Mouse (Mus musculus): ENCODE measurements around the gene Gm10153. TPM values are rescaled to one million over a fixed set of nuclear protein-coding genes. Genes with fewer than 3 reads are reported as not detected.
"Not testable (repeated sequence)": the region's sequence is repeated elsewhere in the genome, so short reads cannot be mapped to it uniquely, and the experiment has no call there.

Gm10153 gene
- polyA plus RNA-seq (2016; fragmentation: Nextera tagmentation; extraction: Ambion mirVana): not detected in 2 replicates

- H3K9me3 ChIP-seq (replicated peaks): 0 out of 2 replicates have a peak, but pooled peaks cover 7% of the 10 kb centered on the region
- H3K27ac ChIP-seq (ENCODE audit: poor library complexity, severe bottlenecking): no peak within 1 kb of the TSS
- H3K4me3 ChIP-seq: no peak within 1 kb of the TSS
- no peak for ATAC-seq (ENCODE audit: insufficient number of reproducible peaks, low FRiP score)
- 35% methylated on average over 2 of the region's 2 CpGs for WGBS
- no peak within 1 kb of the TSS for H3K4me2 ChIP-seq
- no peaks in the 10 kb centered on the region for H3K4me1 ChIP-seq (replicated peaks)
- no peak within 1 kb of the TSS for H3K9ac ChIP-seq
- H3K36me3 ChIP-seq: no peaks in the 10 kb centered on the region
- peaks cover 3% of the 10 kb centered on the region; the same call in 1 of the 2 replicates for H3K27me3 ChIP-seq (replicated peaks)
Measured at GRCm38 (mm10) chr7:142190289-142190688, at the start of gene Gm10153. Gene Gm10153, minus strand, starts transcription at chr7:142190389.

GRCm38 (mm10) chr7:142231540-142231939 lies 41.4 kb upstream of the Gm10153 start:
- Histone ChIP-seq H3K4me3 (no peak overlapping the region), H3K9ac (no peak overlapping the region), H3K27me3 (replicated peaks) (no peaks in the 10 kb centered on the region), H3K27ac (ENCODE audit: poor library complexity, severe bottlenecking) (no peak overlapping the region), H3K4me1 (replicated peaks) (no peaks in the 10 kb centered on the region), H3K4me2 (no peak overlapping the region), H3K9me3 (replicated peaks) (0 out of 2 replicates have a peak, but pooled peaks cover 10% of the 10 kb centered on the region), H3K36me3 (no peaks in the 10 kb centered on the region)
- ATAC-seq (ENCODE audit: insufficient number of reproducible peaks, low FRiP score): no peak
- WGBS: 38% methylated on average over 1 of the region's 1 CpGs

- H3K4me3 ChIP-seq; H3K27ac ChIP-seq (ENCODE audit: poor library complexity, severe bottlenecking); H3K9me3 ChIP-seq (replicated peaks); ATAC-seq (ENCODE audit: insufficient number of reproducible peaks, low FRiP score); H3K4me2 ChIP-seq; H3K4me1 ChIP-seq (replicated peaks); H3K9ac ChIP-seq; H3K27me3 ChIP-seq (replicated peaks); H3K36me3 ChIP-seq: not testable (repeated sequence)
- 47% methylated on average over 3 of the region's 3 CpGs for WGBS
Measured at GRCm38 (mm10) chr7:142229871-142230270, 39.7 kb upstream of the Gm10153 start, which contains the start of gene Krtap5-5. Gene Krtap5-5, minus strand, starts transcription at chr7:142229971.

GRCm38 (mm10) chr7:142224518-142224917 lies 34.3 kb upstream of the Gm10153 start:
- WGBS: 21% methylated on average over 2 of the region's 2 CpGs
- Histone ChIP-seq H3K9me3 (replicated peaks) (no peaks in the 10 kb centered on the region), H3K27me3 (replicated peaks) (no peaks in the 10 kb centered on the region), H3K27ac (ENCODE audit: poor library complexity, severe bottlenecking) (no peak overlapping the region), H3K4me2 (no peak overlapping the region), H3K4me1 (replicated peaks) (peaks cover 5% of the 10 kb centered on the region; the same call in 1 of the 2 replicates), H3K9ac (no peak overlapping the region), H3K36me3 (no peaks in the 10 kb centered on the region), H3K4me3 (no peak overlapping the region)
- no peak for ATAC-seq (ENCODE audit: insufficient number of reproducible peaks, low FRiP score)

- not testable (repeated sequence) for H3K9me3 ChIP-seq (replicated peaks); H3K4me3 ChIP-seq; H3K9ac ChIP-seq; H3K4me2 ChIP-seq; H3K4me1 ChIP-seq (replicated peaks); ATAC-seq (ENCODE audit: insufficient number of reproducible peaks, low FRiP score); H3K27ac ChIP-seq (ENCODE audit: poor library complexity, severe bottlenecking); H3K36me3 ChIP-seq
- H3K27me3 ChIP-seq (replicated peaks): peaks cover 13% of the 10 kb centered on the region; the same call in 1 of the 2 replicates
- 64% methylated on average over 1 of the region's 1 CpGs for WGBS
Measured at GRCm38 (mm10) chr7:142212136-142212535, 21.9 kb upstream of the Gm10153 start.

GRCm38 (mm10) chr7:142211559-142211958 lies 21.4 kb upstream of the Gm10153 start, which contains the start of gene Gm7579:
Gene Gm7579, plus strand, starts transcription at chr7:142211859.
- no peak within 1 kb of the TSS for H3K9ac ChIP-seq
- no peak for ATAC-seq (ENCODE audit: insufficient number of reproducible peaks, low FRiP score)
- H3K4me2 ChIP-seq: no peak within 1 kb of the TSS
- H3K4me3 ChIP-seq: no peak within 1 kb of the TSS
- H3K9me3 ChIP-seq (replicated peaks): no peaks in the 10 kb centered on the region; the same call in 1 of the 2 replicates
- H3K27ac ChIP-seq (ENCODE audit: poor library complexity, severe bottlenecking): no peak within 1 kb of the TSS
- H3K4me1 ChIP-seq (replicated peaks): no peaks in the 10 kb centered on the region
- peaks cover 13% of the 10 kb centered on the region; the same call in 1 of the 2 replicates for H3K27me3 ChIP-seq (replicated peaks)
- WGBS: 63% methylated on average over 1 of the region's 1 CpGs
- H3K36me3 ChIP-seq: no peaks in the 10 kb centered on the region

GRCm38 (mm10) chr7:142206891-142207290 lies 16.7 kb upstream of the Gm10153 start:
- not testable (repeated sequence) for H3K9ac ChIP-seq; H3K4me2 ChIP-seq; H3K27me3 ChIP-seq (replicated peaks); H3K27ac ChIP-seq (ENCODE audit: poor library complexity, severe bottlenecking); ATAC-seq (ENCODE audit: insufficient number of reproducible peaks, low FRiP score); H3K9me3 ChIP-seq (replicated peaks); H3K4me1 ChIP-seq (replicated peaks); H3K4me3 ChIP-seq; H3K36me3 ChIP-seq
- WGBS: 77% methylated on average over 5 of the region's 5 CpGs

GRCm38 (mm10) chr7:142205488-142205887 lies 15.3 kb upstream of the Gm10153 start:
- Histone ChIP-seq H3K9me3 (replicated peaks) (no peaks in the 10 kb centered on the region), H3K27me3 (replicated peaks) (0 out of 2 replicates have a peak, but pooled peaks cover 6% of the 10 kb centered on the region), H3K4me1 (replicated peaks) (no peaks in the 10 kb centered on the region), H3K27ac (ENCODE audit: poor library complexity, severe bottlenecking) (no peak overlapping the region), H3K36me3 (no peaks in the 10 kb centered on the region), H3K4me2 (no peak overlapping the region), H3K4me3 (no peak overlapping the region), H3K9ac (no peak overlapping the region)
- ATAC-seq (ENCODE audit: insufficient number of reproducible peaks, low FRiP score): no peak

- Histone ChIP-seq H3K4me1 (replicated peaks) (no peaks in the 10 kb centered on the region), H3K27ac (ENCODE audit: poor library complexity, severe bottlenecking) (no peak within 1 kb of the TSS), H3K4me2 (no peak within 1 kb of the TSS), H3K9me3 (replicated peaks) (no peaks in the 10 kb centered on the region), H3K27me3 (replicated peaks) (0 out of 2 replicates have a peak, but pooled peaks cover 4% of the 10 kb centered on the region), H3K36me3 (no peaks in the 10 kb centered on the region), H3K4me3 (no peak within 1 kb of the TSS), H3K9ac (no peak within 1 kb of the TSS)
- 48% methylated on average over 1 of the region's 1 CpGs for WGBS
- ATAC-seq (ENCODE audit: insufficient number of reproducible peaks, low FRiP score): no peak
Measured at GRCm38 (mm10) chr7:142201064-142201463, 10.9 kb upstream of the Gm10153 start, which contains the start of gene Krtap5-3. Gene Krtap5-3, plus strand, starts transcription at chr7:142201364.

GRCm38 (mm10) chr7:142198748-142199147 lies 8.6 kb upstream of the Gm10153 start:
- Histone ChIP-seq H3K9ac (no peak overlapping the region), H3K9me3 (replicated peaks) (0 out of 2 replicates have a peak, but pooled peaks cover 7% of the 10 kb centered on the region), H3K36me3 (no peaks in the 10 kb centered on the region), H3K4me1 (replicated peaks) (no peaks in the 10 kb centered on the region), H3K4me2 (no peak overlapping the region), H3K27me3 (replicated peaks) (0 out of 2 replicates have a peak, but pooled peaks cover 4% of the 10 kb centered on the region), H3K4me3 (no peak overlapping the region), H3K27ac (ENCODE audit: poor library complexity, severe bottlenecking) (no peak overlapping the region)
- no peak for ATAC-seq (ENCODE audit: insufficient number of reproducible peaks, low FRiP score)
- WGBS: 63% methylated on average over 2 of the region's 2 CpGs

- H3K36me3 ChIP-seq: no peaks in the 10 kb centered on the region
- 67% methylated on average over 2 of the region's 2 CpGs for WGBS
- no peak for ATAC-seq (ENCODE audit: insufficient number of reproducible peaks, low FRiP score)
Measured at GRCm38 (mm10) chr7:142188156-142188555, 2.0 kb downstream of the Gm10153 start.

GRCm38 (mm10) chr7:142181021-142181420 lies 9.2 kb downstream of the Gm10153 start:
- no peaks in the 10 kb centered on the region; the same call in 1 of the 2 replicates for H3K9me3 ChIP-seq (replicated peaks)
- H3K4me2 ChIP-seq: no peak overlapping the region
- ATAC-seq (ENCODE audit: insufficient number of reproducible peaks, low FRiP score): no peak
- no peak overlapping the region for H3K4me3 ChIP-seq
- WGBS: 39% methylated on average over 1 of the region's 1 CpGs
- no peaks in the 10 kb centered on the region for H3K36me3 ChIP-seq
- no peak overlapping the region for H3K27ac ChIP-seq (ENCODE audit: poor library complexity, severe bottlenecking)
- H3K4me1 ChIP-seq (replicated peaks): no peaks in the 10 kb centered on the region
- no peaks in the 10 kb centered on the region for H3K27me3 ChIP-seq (replicated peaks)
- H3K9ac ChIP-seq: no peak overlapping the region

More at GRCm38 (mm10) chr7:142188156-142188555, 2.0 kb downstream of the Gm10153 start:
- H3K4me1 ChIP-seq (replicated peaks): no peaks in the 10 kb centered on the region
- no peaks in the 10 kb centered on the region for H3K9me3 ChIP-seq (replicated peaks)
- no peak overlapping the region for H3K27ac ChIP-seq (ENCODE audit: poor library complexity, severe bottlenecking)
- no peak overlapping the region for H3K4me2 ChIP-seq
- no peak overlapping the region for H3K4me3 ChIP-seq
- peaks cover 3% of the 10 kb centered on the region; the same call in 1 of the 2 replicates for H3K27me3 ChIP-seq (replicated peaks)
- no peak overlapping the region for H3K9ac ChIP-seq
